Mouse (Mus musculus) lung, adult 2 months (tissue): Measurements from ENCODE around the gene Gm10354.
"Not testable (repeated sequence)": the region's sequence is repeated elsewhere in the genome, so short reads cannot be mapped to it uniquely, and the experiment has no call there.

Experiments used
- CTCF ChIP-seq: fragments of 200-500 bp; IDR thresholded peaks from 2 replicates; pipeline ENCODE4 v1.5.1; 2011; ENCODE audit warnings: mild to moderate bottlenecking, low read length, control low read depth; ENCODE audit not compliant: insufficient read depth
- POLR2A ChIP-seq: fragments of 200-500 bp; IDR thresholded peaks from 2 replicates; pipeline ENCODE4 v1.6.1; 2011; ENCODE audit warnings: low read depth, mild to moderate bottlenecking, control low read depth, low read length, borderline replicate concordance; ENCODE audit errors: extremely low read depth

GRCm38 (mm10) chr5:14977368-14977767, 1.4 kb downstream of the Gm10354 start:
- TF ChIP-seq CTCF, POLR2A: not testable (repeated sequence)
